Mouse (Mus musculus): ENCODE data around the gene Nrm. TPM values are rescaled to one million over a fixed set of nuclear protein-coding genes. Genes with fewer than 3 reads are reported as not detected.

Nrm gene
- polyA plus RNA-seq, 1 experiment = 1.7 TPM

- TF ChIP-seq TAL1 (IDR thresholded peaks at IDR 0.05; ENCODE audit: low read length) = no peak
- no peak for TF ChIP-seq GATA1 (IDR thresholded peaks at IDR 0.05; ENCODE audit: low read length)
- peaks cover 100% of the 10 kb centered on the region for H3K36me3 ChIP-seq (ENCODE audit: control insufficient read depth)
- no peak overlapping the region for H3K4me3 ChIP-seq (replicated peaks)
Measured at GRCm38 (mm10) chr17:35850974-35851373, 10.1 kb upstream of the Nrm start.

GRCm38 (mm10) chr17:35859371-35859770 is 1.7 kb upstream of the Nrm start:
- Histone ChIP-seq H3K36me3 (ENCODE audit: control insufficient read depth) (peaks cover 66% of the 10 kb centered on the region), H3K9me3 (ENCODE audit: control insufficient read depth, low read length) (no peaks in the 10 kb centered on the region), H3K4me3 (replicated peaks) (no peak overlapping the region), H3K27me3 (ENCODE audit: control insufficient read depth) (peaks cover 12% of the 10 kb centered on the region), H3K4me1 (ENCODE audit: control insufficient read depth) (peaks cover 38% of the 10 kb centered on the region)
- TF ChIP-seq GATA1 (IDR thresholded peaks at IDR 0.05; ENCODE audit: low read length) = no peak
- no peak for TF ChIP-seq TAL1 (IDR thresholded peaks at IDR 0.05; ENCODE audit: low read length)

More at GRCm38 (mm10) chr17:35850974-35851373, 10.1 kb upstream of the Nrm start:
- no peaks in the 10 kb centered on the region for H3K27me3 ChIP-seq (ENCODE audit: control insufficient read depth)
- peaks cover 33% of the 10 kb centered on the region for H3K4me1 ChIP-seq (ENCODE audit: control insufficient read depth)
- no peaks in the 10 kb centered on the region for H3K9me3 ChIP-seq (ENCODE audit: control insufficient read depth, low read length)

GRCm38 (mm10) chr17:35859835-35860234 is 1.3 kb upstream of the Nrm start:
- Histone ChIP-seq H3K27me3 (ENCODE audit: control insufficient read depth) (peaks cover 17% of the 10 kb centered on the region), H3K9me3 (ENCODE audit: control insufficient read depth, low read length) (no peaks in the 10 kb centered on the region), H3K36me3 (ENCODE audit: control insufficient read depth) (peaks cover 66% of the 10 kb centered on the region), H3K4me3 (replicated peaks) (no peak overlapping the region), H3K4me1 (ENCODE audit: control insufficient read depth) (peaks cover 42% of the 10 kb centered on the region)
- TF ChIP-seq GATA1 (IDR thresholded peaks at IDR 0.05; ENCODE audit: low read length) (no peak), TAL1 (IDR thresholded peaks at IDR 0.05; ENCODE audit: low read length) (no peak)

GRCm38 (mm10) chr17:35860831-35861197 is 304 bp upstream of the Nrm start:
- Histone ChIP-seq H3K9me3 (ENCODE audit: control insufficient read depth, low read length) (peaks cover 4% of the 10 kb centered on the region; the same call in 1 of the 2 replicates), H3K27me3 (ENCODE audit: control insufficient read depth) (peaks cover 27% of the 10 kb centered on the region), H3K4me3 (replicated peaks) (peak overlapping the region; percentile 88), H3K4me1 (ENCODE audit: control insufficient read depth) (peaks cover 52% of the 10 kb centered on the region), H3K36me3 (ENCODE audit: control insufficient read depth) (peaks cover 57% of the 10 kb centered on the region)
- no peak for TF ChIP-seq GATA1 (IDR thresholded peaks at IDR 0.05; ENCODE audit: low read length)

GRCm38 (mm10) chr17:35864832-35865353 is 3.8 kb downstream of the Nrm start:
- H3K9me3 ChIP-seq (ENCODE audit: control insufficient read depth, low read length) = peaks cover 16% of the 10 kb centered on the region; the same call in 1 of the 2 replicates
- H3K27me3 ChIP-seq (ENCODE audit: control insufficient read depth) = peaks cover 68% of the 10 kb centered on the region
- TF ChIP-seq TAL1 (IDR thresholded peaks at IDR 0.05; ENCODE audit: low read length) (no peak), GATA1 (IDR thresholded peaks at IDR 0.05; ENCODE audit: low read length) (no peak)
- H3K36me3 ChIP-seq (ENCODE audit: control insufficient read depth) = peaks cover 19% of the 10 kb centered on the region
- H3K4me3 ChIP-seq (replicated peaks) = no peak overlapping the region
- H3K4me1 ChIP-seq (ENCODE audit: control insufficient read depth) = peaks cover 72% of the 10 kb centered on the region

GRCm38 (mm10) chr17:35865481-35866280 is 4.6 kb downstream of the Nrm start, which contains the start of gene Ppp1r18:
Gene Ppp1r18, plus strand, starts transcription at chr17:35865593.
- H3K9me3 ChIP-seq (ENCODE audit: control insufficient read depth, low read length) = peaks cover 16% of the 10 kb centered on the region; the same call in 1 of the 2 replicates
- peaks cover 18% of the 10 kb centered on the region for H3K36me3 ChIP-seq (ENCODE audit: control insufficient read depth)
- TF ChIP-seq TAL1 (IDR thresholded peaks at IDR 0.05; ENCODE audit: low read length) = no peak
- TF ChIP-seq GATA1 (IDR thresholded peaks at IDR 0.05; ENCODE audit: low read length) = no peak
- H3K4me3 ChIP-seq (replicated peaks) = peak within 1 kb of the TSS; percentile 53
- peaks cover 67% of the 10 kb centered on the region for H3K4me1 ChIP-seq (ENCODE audit: control insufficient read depth)
- H3K27me3 ChIP-seq (ENCODE audit: control insufficient read depth) = peaks cover 76% of the 10 kb centered on the region

- Histone ChIP-seq H3K27me3 (ENCODE audit: control insufficient read depth) (peaks cover 82% of the 10 kb centered on the region), H3K4me1 (ENCODE audit: control insufficient read depth) (peaks cover 60% of the 10 kb centered on the region)
Measured at GRCm38 (mm10) chr17:35866281-35866831, 5.2 kb downstream of the Nrm start.

GRCm38 (mm10) chr17:35866911-35867890 is 6.1 kb downstream of the Nrm start:
- H3K4me1 ChIP-seq (ENCODE audit: control insufficient read depth) = peaks cover 55% of the 10 kb centered on the region
- peaks cover 85% of the 10 kb centered on the region for H3K27me3 ChIP-seq (ENCODE audit: control insufficient read depth)

More at GRCm38 (mm10) chr17:35866281-35866831, 5.2 kb downstream of the Nrm start:
- peaks cover 18% of the 10 kb centered on the region for H3K36me3 ChIP-seq (ENCODE audit: control insufficient read depth)
- H3K9me3 ChIP-seq (ENCODE audit: control insufficient read depth, low read length) = peaks cover 21% of the 10 kb centered on the region
- no peak for TF ChIP-seq TAL1 (IDR thresholded peaks at IDR 0.05; ENCODE audit: low read length)
- no peak for TF ChIP-seq GATA1 (IDR thresholded peaks at IDR 0.05; ENCODE audit: low read length)
- H3K4me3 ChIP-seq (replicated peaks) = peak overlapping the region; percentile 53

More at GRCm38 (mm10) chr17:35866911-35867890, 6.1 kb downstream of the Nrm start:
- Histone ChIP-seq H3K4me3 (replicated peaks) (peak overlapping the region; percentile 53), H3K36me3 (ENCODE audit: control insufficient read depth) (peaks cover 18% of the 10 kb centered on the region), H3K9me3 (ENCODE audit: control insufficient read depth, low read length) (peaks cover 23% of the 10 kb centered on the region)
- TF ChIP-seq TAL1 (IDR thresholded peaks at IDR 0.05; ENCODE audit: low read length) = no peak
- no peak for TF ChIP-seq GATA1 (IDR thresholded peaks at IDR 0.05; ENCODE audit: low read length)
